Mouse (Mus musculus) liver, embryonic 15.5 days (tissue): ENCODE measurements around the gene Ap1s1. TPM values are rescaled to one million over a fixed set of nuclear protein-coding genes. Genes with fewer than 3 reads are reported as not detected.
A peak's percentile ranks its signal among the peaks of the same experiment; 100 is the strongest.

Source experiments
- ATAC-seq: fragments of 200-750 bp; cut with Nextera tagmentation; 2 replicates; pipeline ENCODE4 v1.8.0; 2017; ENCODE audit warnings: moderate number of reproducible peaks, mild to moderate bottlenecking, moderate library complexity; ENCODE audit not compliant: insufficient read depth
- H3K27ac ChIP-seq: fragments of 300-500 bp; sonication (generic); replicated peaks from 2 replicates; pipeline ENCODE4 v1.5.1; 2015; ENCODE audit warnings: mild to moderate bottlenecking, inconsistent platforms
- H3K27me3 ChIP-seq: fragments of 300-500 bp; sonication (generic); 2 replicates; pipeline ENCODE4 v1.6.1; 2015; ENCODE audit warnings: mild to moderate bottlenecking, inconsistent platforms
- H3K36me3 ChIP-seq: fragments of 300-500 bp; sonication (generic); replicated peaks from 2 replicates; pipeline ENCODE4 v1.6.1; 2015; ENCODE audit warnings: moderate library complexity, mild to moderate bottlenecking, inconsistent platforms
- H3K4me1 ChIP-seq: fragments of 300-500 bp; sonication (generic); replicated peaks from 2 replicates; pipeline ENCODE4 v1.6.1; 2015; ENCODE audit warnings: inconsistent platforms
- H3K4me2 ChIP-seq: fragments of 300-500 bp; sonication (generic); 2 replicates; pipeline ENCODE4 v1.6.1; 2015; ENCODE audit warnings: moderate library complexity, mild to moderate bottlenecking, inconsistent platforms
- H3K4me3 ChIP-seq: fragments of 300-500 bp; sonication (generic); replicated peaks from 2 replicates; pipeline ENCODE4 v1.5.1; 2015; ENCODE audit warnings: mild to moderate bottlenecking, inconsistent platforms
- H3K9ac ChIP-seq: fragments of 300-500 bp; sonication (generic); 2 replicates; pipeline ENCODE4 v1.6.1; 2015; ENCODE audit warnings: moderate library complexity, mild to moderate bottlenecking, inconsistent platforms
- H3K9me3 ChIP-seq: fragments of 300-500 bp; sonication (generic); replicated peaks from 2 replicates; pipeline ENCODE4 v1.6.1; 2016; ENCODE audit warnings: inconsistent platforms
- WGBS: fragments of 180-500 bp; shearing (Covaris S2); methylation state at CpG from one replicate; pipeline ENCODE4 v1.1.7; 2015; ENCODE audit warnings: mixed read lengths; ENCODE audit not compliant: insufficient replicate concordance; 5-methylcytosine and 5-hydroxymethylcytosine counted together
- polyA plus RNA-seq: library from polyadenylated mRNA; unstranded; fragments of >200 nt; fragmentation: Nextera tagmentation; extraction: Ambion mirVana; gene quantifications from 2 replicates; pipeline ENCODE4 v1.2.1, GENCODE M21; 2015

Ap1s1 gene
- polyA plus RNA-seq, 1 experiment from 2014 or later, result 77.6 TPM

GRCm38 (mm10) chr5:137065454-137065853 lies 19.5 kb upstream of the Ap1s1 start:
- Histone ChIP-seq H3K27ac (no peak overlapping the region), H3K9ac (no peak overlapping the region), H3K27me3 (peaks cover 53% of the 10 kb centered on the region), H3K4me2 (no peak overlapping the region), H3K4me3 (no peak overlapping the region), H3K4me1 (no peaks in the 10 kb centered on the region; the same call in 1 of the 2 replicates), H3K36me3 (no peaks in the 10 kb centered on the region), H3K9me3 (no peaks in the 10 kb centered on the region)
- 61% methylated on average over 6 of the region's 6 CpGs for WGBS
- ATAC-seq, result no peak

DNA sequence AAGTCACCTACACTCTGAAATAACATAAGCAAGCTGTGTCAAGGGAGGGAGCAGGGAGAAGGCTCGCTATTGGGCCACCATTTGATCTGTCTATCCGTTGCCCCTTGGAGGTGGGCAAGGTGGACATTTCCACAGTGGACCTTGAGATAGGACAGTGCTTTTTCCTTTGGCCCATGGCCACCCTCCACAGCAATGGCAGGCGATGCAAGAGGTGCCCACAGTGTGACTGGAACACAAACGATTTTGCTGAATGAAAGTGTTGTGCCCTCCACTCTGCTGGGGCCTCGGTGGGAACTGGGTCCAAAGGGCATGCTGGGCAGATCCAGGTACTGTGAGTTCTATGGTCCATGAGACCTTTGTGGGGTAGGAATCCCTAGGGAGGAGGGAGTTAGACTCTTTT lies 16.7 kb upstream of the Ap1s1 start:
- no peak for ATAC-seq
- 70% methylated on average over 5 of the region's 5 CpGs for WGBS
- Histone ChIP-seq H3K4me3 (no peak overlapping the region), H3K27me3 (peaks cover 45% of the 10 kb centered on the region), H3K27ac (no peak overlapping the region), H3K4me2 (no peak overlapping the region), H3K9me3 (no peaks in the 10 kb centered on the region), H3K4me1 (no peaks in the 10 kb centered on the region; the same call in 1 of the 2 replicates), H3K36me3 (no peaks in the 10 kb centered on the region), H3K9ac (no peak overlapping the region)

- ATAC-seq, result peak; percentile 45; the same call in 1 of the 2 replicates
- no peaks in the 10 kb centered on the region for H3K9me3 ChIP-seq
- H3K4me2 ChIP-seq, result no peak overlapping the region
- no peaks in the 10 kb centered on the region for H3K36me3 ChIP-seq
- H3K27me3 ChIP-seq, result peaks cover 41% of the 10 kb centered on the region
- H3K4me1 ChIP-seq, result no peaks in the 10 kb centered on the region; the same call in 1 of the 2 replicates
- no peak overlapping the region for H3K9ac ChIP-seq
- H3K27ac ChIP-seq, result no peak overlapping the region
- 13% methylated on average over 12 of the region's 12 CpGs for WGBS
- H3K4me3 ChIP-seq, result no peak overlapping the region
Measured at GRCm38 (mm10) chr5:137061809-137062481, 16.0 kb upstream of the Ap1s1 start.

DNA sequence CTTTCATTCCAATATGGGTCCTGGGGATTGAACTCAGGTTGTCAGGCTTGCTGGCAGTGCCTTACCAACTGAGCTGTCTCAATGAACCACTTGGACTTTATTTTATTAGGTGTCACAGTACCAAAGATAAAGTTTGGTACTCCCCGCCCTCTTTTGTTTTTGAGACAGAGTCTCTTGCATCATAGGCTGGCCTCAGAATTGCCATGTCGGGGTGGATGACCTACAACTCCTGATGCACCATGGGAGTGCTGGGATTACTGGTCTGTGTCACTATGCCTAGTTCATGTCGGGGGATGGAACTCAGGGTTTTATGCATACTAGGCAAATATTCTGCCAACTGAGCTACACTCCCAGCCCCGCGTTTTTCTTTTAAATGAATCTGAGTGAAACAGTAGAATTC lies 8.9 kb upstream of the Ap1s1 start:
- ATAC-seq, result no peak
- no peaks in the 10 kb centered on the region for H3K9me3 ChIP-seq
- no peak overlapping the region for H3K9ac ChIP-seq
- 67% methylated on average over 5 of the region's 5 CpGs for WGBS
- H3K4me3 ChIP-seq, result no peak overlapping the region
- H3K4me2 ChIP-seq, result no peak overlapping the region
- no peak overlapping the region for H3K27ac ChIP-seq
- 0 out of 2 replicates have a peak, but pooled peaks cover 4% of the 10 kb centered on the region for H3K4me1 ChIP-seq
- no peaks in the 10 kb centered on the region for H3K36me3 ChIP-seq
- H3K27me3 ChIP-seq, result peaks cover 4% of the 10 kb centered on the region; the same call in 1 of the 2 replicates

DNA sequence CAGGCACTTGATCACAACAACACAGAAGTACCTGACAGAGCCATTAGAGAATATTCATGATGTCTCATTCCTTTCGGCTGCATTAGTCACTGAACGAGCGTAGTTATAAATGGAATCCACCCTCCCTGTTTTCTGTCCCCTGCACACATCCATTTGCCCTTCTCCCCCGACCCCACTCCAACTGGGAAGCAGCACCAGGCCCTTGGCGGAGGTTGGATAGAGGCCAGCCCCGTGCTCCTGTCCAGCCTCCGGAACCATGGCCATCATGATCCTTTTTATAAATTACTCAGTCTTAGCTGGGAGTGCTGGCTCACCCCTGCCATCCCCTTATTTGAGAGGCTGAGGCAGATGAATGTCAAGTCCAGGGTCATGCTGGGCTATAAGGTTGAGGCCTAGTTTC lies 8.4 kb upstream of the Ap1s1 start:
- 0 out of 2 replicates have a peak, but pooled peaks cover 4% of the 10 kb centered on the region for H3K4me1 ChIP-seq
- H3K9me3 ChIP-seq, result no peaks in the 10 kb centered on the region
- no peak overlapping the region for H3K4me3 ChIP-seq
- H3K9ac ChIP-seq, result no peak overlapping the region
- no peak overlapping the region for H3K4me2 ChIP-seq
- WGBS, result 71% methylated on average over 7 of the region's 7 CpGs
- 0 out of 2 replicates have a peak, but pooled peaks cover 4% of the 10 kb centered on the region for H3K27me3 ChIP-seq
- no peak overlapping the region for H3K27ac ChIP-seq
- no peaks in the 10 kb centered on the region for H3K36me3 ChIP-seq
- ATAC-seq, result no peak

DNA sequence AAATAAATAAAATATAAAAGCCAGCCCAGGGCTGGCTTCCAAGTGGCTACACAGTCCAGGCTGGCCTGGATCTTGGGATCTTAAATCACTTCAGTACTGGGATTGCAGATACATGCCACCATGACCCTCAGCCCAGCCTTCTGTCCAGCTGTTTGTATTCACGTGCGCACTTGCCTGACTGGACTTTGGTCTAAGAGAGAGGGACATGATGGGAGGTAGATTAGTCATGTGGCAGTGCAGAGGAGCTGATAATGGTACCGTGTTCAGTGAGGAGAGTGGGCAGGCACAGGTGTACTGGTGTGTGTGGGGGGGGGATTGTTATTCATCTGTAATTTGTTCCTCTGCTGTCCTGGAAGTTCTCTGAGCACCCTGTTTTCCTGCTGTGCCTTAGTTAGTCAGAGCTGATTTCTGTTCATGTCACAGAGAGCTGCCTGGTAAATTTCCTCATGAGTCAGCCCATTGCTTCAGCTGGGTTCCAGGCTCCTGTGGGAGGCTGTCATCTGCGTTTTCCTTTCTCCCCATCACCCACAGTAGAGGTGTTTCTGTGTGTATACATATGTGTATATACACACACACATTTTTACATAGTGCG lies 6.1 kb upstream of the Ap1s1 start:
- H3K27me3 ChIP-seq, result peaks cover 21% of the 10 kb centered on the region
- H3K27ac ChIP-seq, result no peak overlapping the region
- 0 out of 2 replicates have a peak, but pooled peaks cover 4% of the 10 kb centered on the region for H3K4me1 ChIP-seq
- no peak overlapping the region for H3K4me2 ChIP-seq
- no peaks in the 10 kb centered on the region for H3K9me3 ChIP-seq
- 57% methylated on average over 5 of the region's 5 CpGs for WGBS
- H3K36me3 ChIP-seq, result no peaks in the 10 kb centered on the region
- no peak overlapping the region for H3K9ac ChIP-seq
- H3K4me3 ChIP-seq, result no peak overlapping the region
- ATAC-seq, result no peak

DNA sequence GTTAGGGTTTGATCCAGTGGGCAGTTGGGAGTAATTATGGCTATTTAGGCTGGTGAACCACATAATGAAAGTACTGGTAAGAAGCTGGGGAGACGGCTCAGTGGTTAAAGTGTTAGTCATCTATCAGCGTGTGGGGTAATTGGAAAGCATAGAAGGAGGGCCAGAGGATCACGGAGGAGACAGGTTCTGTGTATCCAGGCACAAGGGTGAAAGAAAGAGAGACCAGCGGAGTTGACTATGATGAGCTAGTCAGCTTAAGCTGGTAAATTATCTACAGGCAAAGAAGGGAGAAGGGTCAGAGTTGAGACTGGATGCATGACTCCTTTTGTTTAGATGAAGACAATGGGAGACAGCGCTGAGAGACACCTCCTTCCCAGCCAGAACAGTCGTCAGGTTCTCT lies 5.2 kb upstream of the Ap1s1 start:
- 52% methylated on average over 6 of the region's 6 CpGs for WGBS
- H3K27me3 ChIP-seq, result peaks cover 21% of the 10 kb centered on the region
- no peak overlapping the region for H3K4me2 ChIP-seq

DNA sequence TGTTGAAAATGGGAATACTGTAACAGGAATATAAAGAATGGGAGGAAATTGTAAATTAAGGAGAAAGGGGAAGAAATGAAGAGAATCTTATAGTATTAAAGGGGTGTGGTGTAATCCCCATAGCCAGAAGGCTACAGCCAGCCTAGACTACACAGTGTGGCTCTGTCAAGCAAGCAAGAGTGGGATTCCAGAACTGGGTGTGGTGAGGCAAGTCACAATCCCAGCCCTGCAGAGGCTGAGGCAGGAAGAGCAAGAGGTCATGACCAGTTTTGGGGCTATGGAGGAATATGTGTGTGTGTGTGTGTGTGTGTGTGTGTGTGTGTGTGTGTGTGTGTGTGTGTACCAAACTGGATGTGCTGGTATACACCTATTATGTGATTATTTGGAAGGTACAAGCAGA lies 1.1 kb upstream of the Ap1s1 start:
- Histone ChIP-seq H3K4me2 (no peak overlapping the region), H3K27ac (no peak overlapping the region), H3K4me3 (no peak overlapping the region), H3K9me3 (no peaks in the 10 kb centered on the region), H3K27me3 (peaks cover 21% of the 10 kb centered on the region), H3K36me3 (peaks cover 10% of the 10 kb centered on the region), H3K4me1 (peaks cover 24% of the 10 kb centered on the region), H3K9ac (no peak overlapping the region)
- ATAC-seq, result no peak

More for the DNA sequence above, 5.2 kb upstream of the Ap1s1 start:
- no peak overlapping the region for H3K27ac ChIP-seq
- H3K4me3 ChIP-seq, result no peak overlapping the region
- no peak for ATAC-seq
- no peaks in the 10 kb centered on the region for H3K9me3 ChIP-seq
- H3K4me1 ChIP-seq, result peaks cover 9% of the 10 kb centered on the region
- no peaks in the 10 kb centered on the region for H3K36me3 ChIP-seq
- no peak overlapping the region for H3K9ac ChIP-seq

GRCm38 (mm10) chr5:137046324-137046718 lies 386 bp upstream of the Ap1s1 start:
- H3K9ac ChIP-seq, result no peak overlapping the region
- no peak overlapping the region for H3K27ac ChIP-seq
- WGBS, result 27% methylated on average over 5 of the region's 5 CpGs
- peaks cover 21% of the 10 kb centered on the region for H3K27me3 ChIP-seq
- peak overlapping the region; percentile 78 for H3K4me3 ChIP-seq
- peak overlapping the region; percentile 93 for H3K4me2 ChIP-seq
- no peaks in the 10 kb centered on the region for H3K9me3 ChIP-seq
- H3K4me1 ChIP-seq, result peaks cover 21% of the 10 kb centered on the region
- H3K36me3 ChIP-seq, result peaks cover 16% of the 10 kb centered on the region
- no peak for ATAC-seq

DNA sequence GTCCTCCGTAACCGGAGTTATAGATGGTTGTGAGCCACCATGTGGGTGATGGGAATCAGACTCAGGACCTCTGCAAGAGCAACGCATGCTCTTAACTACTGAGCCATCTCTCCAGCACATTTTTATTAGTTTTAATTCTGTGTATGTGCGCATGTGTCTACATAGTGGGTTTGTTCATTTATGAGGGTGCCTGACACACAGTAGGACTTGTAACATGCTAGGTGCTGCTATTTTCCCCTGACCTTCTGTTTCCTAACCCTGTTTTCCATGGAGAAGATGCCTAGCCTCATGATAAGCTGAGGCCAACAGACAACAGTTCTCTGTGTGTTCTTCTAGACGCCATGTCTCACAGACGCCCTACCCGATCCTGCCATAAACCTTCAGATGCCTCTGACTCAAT lies 1.9 kb downstream of the Ap1s1 start:
- peaks cover 21% of the 10 kb centered on the region for H3K4me1 ChIP-seq
- ATAC-seq, result no peak
- H3K36me3 ChIP-seq, result peaks cover 36% of the 10 kb centered on the region
- WGBS, result 89% methylated on average over 7 of the region's 7 CpGs
- no peak overlapping the region for H3K4me3 ChIP-seq
- no peak overlapping the region for H3K4me2 ChIP-seq
- no peak overlapping the region for H3K27ac ChIP-seq
- no peaks in the 10 kb centered on the region for H3K9me3 ChIP-seq
- peaks cover 15% of the 10 kb centered on the region for H3K27me3 ChIP-seq
- no peak overlapping the region for H3K9ac ChIP-seq

DNA sequence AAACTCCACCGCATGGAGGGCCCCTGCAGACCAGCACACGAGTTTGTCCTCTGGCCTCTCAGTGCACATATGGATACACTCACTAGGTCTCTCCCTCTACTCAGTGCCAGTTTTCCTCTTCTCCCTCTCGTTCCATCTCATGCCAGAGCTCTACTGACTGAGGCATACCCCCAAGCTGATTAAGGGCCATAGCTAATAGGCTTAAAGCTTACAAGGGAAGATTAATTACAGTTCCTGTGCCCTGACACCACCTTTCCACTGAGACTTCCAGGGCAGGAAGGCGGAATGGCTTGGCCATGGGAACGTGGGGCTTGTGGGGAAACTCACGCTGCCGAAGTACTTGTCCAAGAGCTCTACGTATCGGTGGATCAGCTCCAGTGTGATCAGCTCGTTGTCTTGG lies 4.5 kb downstream of the Ap1s1 start:
- ATAC-seq, result no peak
- Histone ChIP-seq H3K9me3 (no peaks in the 10 kb centered on the region), H3K4me3 (no peak overlapping the region), H3K36me3 (peaks cover 62% of the 10 kb centered on the region), H3K9ac (no peak overlapping the region), H3K4me1 (peaks cover 20% of the 10 kb centered on the region), H3K27ac (no peak overlapping the region), H3K27me3 (no peaks in the 10 kb centered on the region), H3K4me2 (no peak overlapping the region)
- 80% methylated on average over 10 of the region's 10 CpGs for WGBS
